Mouse (Mus musculus) erythroblast, embryonic 14.5 days (primary cell): ENCODE results near the gene Faf1.

ENCODE experiments used
- GATA1 ChIP-seq: IDR thresholded peaks from 2 replicates; pipeline ENCODE4 v1.6.1; 2012; ENCODE audit warnings: low read length, inconsistent platforms, mixed read lengths
- TAL1 ChIP-seq: IDR thresholded peaks from 3 replicates; pipeline ENCODE4 v1.6.1; 2012; ENCODE audit warnings: low read length, inconsistent platforms, mixed read lengths

DNA sequence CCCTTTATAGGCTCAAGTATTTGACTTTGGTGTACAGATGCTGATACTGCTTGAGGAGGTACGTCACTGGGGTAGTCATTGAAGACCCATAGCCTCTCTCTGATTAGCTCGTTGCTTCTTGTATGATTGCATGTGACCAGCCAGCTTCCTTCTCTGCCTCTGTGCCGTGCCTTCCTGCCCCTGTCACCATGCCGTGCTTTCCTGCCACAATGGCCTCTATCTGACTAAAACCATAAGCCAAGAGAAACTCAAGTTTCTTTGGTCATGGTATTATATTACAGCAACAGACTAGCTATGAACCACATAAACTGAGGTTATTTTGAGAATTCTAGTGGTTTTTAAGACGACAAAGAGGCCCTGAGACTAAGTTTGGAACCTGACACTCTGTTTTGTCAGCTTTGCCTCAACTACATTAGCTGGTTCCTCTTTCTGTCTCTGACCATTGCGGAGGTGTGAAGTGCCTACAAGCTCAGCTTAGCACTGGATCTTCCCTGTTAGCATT lies 211.5 kb downstream of the Faf1 start:
- TF ChIP-seq GATA1 (no peak), TAL1 (no peak)
